Mouse (Mus musculus): ENCODE data around the gene Arl4d.

DNA sequence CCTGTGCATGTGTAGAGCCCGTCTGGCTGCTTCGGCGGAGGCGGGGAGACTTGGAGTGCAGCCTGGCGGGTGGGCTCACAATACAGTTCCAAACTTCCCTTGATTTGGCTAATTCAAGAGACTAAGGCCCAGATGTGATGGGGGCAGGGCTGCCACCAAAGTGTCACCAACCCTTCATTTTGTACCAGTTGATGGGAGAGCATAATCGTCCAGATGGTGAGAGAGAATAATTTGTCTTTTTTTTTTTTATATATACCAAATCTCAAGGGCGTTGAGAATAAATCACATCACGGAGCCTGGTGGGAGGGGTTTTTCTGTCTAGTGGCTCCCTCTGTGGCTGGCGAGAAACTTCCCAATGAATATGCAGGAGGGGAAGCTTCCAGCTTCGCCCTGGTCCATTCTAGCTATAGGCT lies 24.4 kb downstream of the Arl4d start:
- no peak for TF ChIP-seq POLR2A (IDR thresholded peaks at IDR 0.05; ENCODE audit: low read depth, low read length)
- no peak for TF ChIP-seq CTCF (IDR thresholded peaks at IDR 0.05; ENCODE audit: extremely low read depth, insufficient read length, insufficient replicate concordance, low read depth, low read length)
